Mouse (Mus musculus): ENCODE data around the gene Pgpep1.

- TF ChIP-seq CTCF (IDR thresholded peaks at IDR 0.05; ENCODE audit: low read depth, low read length) (no peak), EP300 (IDR thresholded peaks at IDR 0.05; ENCODE audit: insufficient read depth, low read depth, low read length) (0 out of 2 replicates have a peak, but pooled peaks have one; percentile 19), POLR2A (IDR thresholded peaks at IDR 0.05; ENCODE audit: insufficient read depth, low read length) (no peak)
These were observed 21.4 kb downstream of the Pgpep1 start for GRCm38 (mm10) chr8:70638752-70639151.

Measured in ES-Bruce4 (cell line).